Mouse (Mus musculus) MEL (cell line): Measurements from ENCODE around the gene Il31ra. TPM values are rescaled to one million over a fixed set of nuclear protein-coding genes. Genes with fewer than 3 reads are reported as not detected.

Source experiments
- DNase-seq: peaks from one replicate; pipeline ENCODE4 v3.0.0; 2011; ENCODE audit warnings: low read depth, low spot score
- H3K27ac ChIP-seq: 2 replicates; pipeline ENCODE4 v1.5.1; 2012; ENCODE audit warnings: low read depth, mild to moderate bottlenecking, control low read depth, low read length, moderate library complexity; ENCODE audit not compliant: control insufficient read depth
- H3K27me3 ChIP-seq, 2 experiments: fragments of 150-350 bp in 1 of 2; sonication (generic) in 1 of 2; 2 replicates each; pipeline ENCODE4 v1.6.1; 2012; ENCODE audit warnings: low read length in 2 of 2, mild to moderate bottlenecking in 2 of 2, improper control_type of control experiment in 1 of 2, moderate library complexity in 1 of 2; ENCODE audit not compliant: insufficient read depth in 2 of 2, control insufficient read depth in 1 of 2
- H3K36me3 ChIP-seq, 2 experiments: 2 replicates each; pipeline ENCODE4 v1.6.1; 2012 to 2014; ENCODE audit warnings: low read length in 2 of 2, improper control_type of control experiment in 1 of 2, inconsistent platforms in 1 of 2, mild to moderate bottlenecking in 1 of 2; ENCODE audit not compliant: insufficient read depth in 2 of 2, control insufficient read depth in 1 of 2
- H3K4me1 ChIP-seq, 2 experiments: fragments of 150-350 bp in 1 of 2; sonication (generic) in 1 of 2; 2 replicates each; pipeline ENCODE4 v1.6.1; 2012; ENCODE audit warnings: low read length in 2 of 2, improper control_type of control experiment in 1 of 2, mild to moderate bottlenecking in 1 of 2; ENCODE audit not compliant: insufficient read depth in 2 of 2, control insufficient read depth in 1 of 2
- H3K4me3 ChIP-seq, 2 experiments: fragments of 150-350 bp in 1 of 2; sonication (generic) in 1 of 2; 2 replicates each; pipeline ENCODE4 v1.5.1; 2012; ENCODE audit warnings: low read depth in 2 of 2, low read length in 2 of 2, mild to moderate bottlenecking in 2 of 2, moderate library complexity in 2 of 2, control low read depth in 1 of 2, improper control_type of control experiment in 1 of 2; ENCODE audit not compliant: control insufficient read depth in 1 of 2, insufficient read depth in 1 of 2
- H3K79me2 ChIP-seq: 2 replicates; pipeline ENCODE4 v1.6.1; 2012; ENCODE audit warnings: mild to moderate bottlenecking, low read length, moderate library complexity; ENCODE audit not compliant: control insufficient read depth, poor library complexity, insufficient read depth
- H3K9ac ChIP-seq: 2 replicates; pipeline ENCODE4 v1.6.1; 2012; ENCODE audit warnings: low read depth, mild to moderate bottlenecking, control low read depth, low read length, moderate library complexity; ENCODE audit not compliant: control insufficient read depth, poor library complexity, severe bottlenecking
- H3K9me3 ChIP-seq: fragments of 150-350 bp; sonication (generic); replicated peaks from 2 replicates; pipeline ENCODE4 v1.6.1; 2012; ENCODE audit warnings: mild to moderate bottlenecking, low read length, improper control_type of control experiment, moderate library complexity; ENCODE audit not compliant: insufficient read depth
- BHLHE40 ChIP-seq: IDR thresholded peaks from 2 replicates; pipeline ENCODE4 v1.6.1; 2012; ENCODE audit warnings: low read depth, mild to moderate bottlenecking, inconsistent platforms, low read length, improper control_type of control experiment, borderline replicate concordance
- CHD1 ChIP-seq: IDR thresholded peaks from 2 replicates; pipeline ENCODE4 v1.6.1; 2012; ENCODE audit warnings: low read depth, mild to moderate bottlenecking, inconsistent platforms, low read length, improper control_type of control experiment
- CHD2 ChIP-seq: IDR thresholded peaks from 2 replicates; pipeline ENCODE4 v1.6.1; 2011; ENCODE audit warnings: low read length, improper control_type of control experiment
- E2F4 ChIP-seq: IDR thresholded peaks from 2 replicates; pipeline ENCODE4 v1.6.1; 2011; ENCODE audit warnings: low read depth, low read length, improper control_type of control experiment, borderline replicate concordance
- ELF1 ChIP-seq: IDR thresholded peaks from 2 replicates; pipeline ENCODE4 v1.6.1; 2014; ENCODE audit warnings: low read depth, mild to moderate bottlenecking, inconsistent platforms, low read length, improper control_type of control experiment, moderate library complexity
- ETS1 ChIP-seq: IDR thresholded peaks from 2 replicates; pipeline ENCODE4 v1.6.1; 2012; ENCODE audit warnings: low read depth, mild to moderate bottlenecking, inconsistent platforms, low read length, improper control_type of control experiment, moderate library complexity
- GABPA ChIP-seq: IDR thresholded peaks from 2 replicates; pipeline ENCODE4 v1.6.1; 2012; ENCODE audit warnings: low read depth, mild to moderate bottlenecking, inconsistent platforms, low read length, improper control_type of control experiment, moderate library complexity
- HCFC1 ChIP-seq: IDR thresholded peaks from 2 replicates; pipeline ENCODE4 v1.6.1; 2012; ENCODE audit warnings: low read depth, mild to moderate bottlenecking, inconsistent platforms, low read length, improper control_type of control experiment, moderate library complexity
- MAFK ChIP-seq: IDR thresholded peaks from 2 replicates; pipeline ENCODE4 v1.6.1; 2011; ENCODE audit warnings: low read depth, mild to moderate bottlenecking, low read length, improper control_type of control experiment, borderline replicate concordance
- MAX ChIP-seq: IDR thresholded peaks from 2 replicates; pipeline ENCODE4 v1.6.1; 2011; ENCODE audit warnings: low read length, improper control_type of control experiment
- MAZ ChIP-seq: IDR thresholded peaks from 2 replicates; pipeline ENCODE4 v1.6.1; 2012; ENCODE audit warnings: low read depth, mild to moderate bottlenecking, inconsistent platforms, low read length, improper control_type of control experiment
- MEF2A ChIP-seq: IDR thresholded peaks from 2 replicates; pipeline ENCODE4 v1.6.1; 2014; ENCODE audit warnings: low read depth, mild to moderate bottlenecking, inconsistent platforms, low read length, improper control_type of control experiment; ENCODE audit not compliant: poor library complexity, insufficient replicate concordance, severe bottlenecking; ENCODE audit errors: extremely low read depth
- MXI1 ChIP-seq: IDR thresholded peaks from 2 replicates; pipeline ENCODE4 v1.6.1; 2011; ENCODE audit warnings: mild to moderate bottlenecking, low read depth, low read length, improper control_type of control experiment
- MYB ChIP-seq: IDR thresholded peaks from 2 replicates; pipeline ENCODE4 v1.6.1; 2011; ENCODE audit warnings: mild to moderate bottlenecking, low read depth, low read length, improper control_type of control experiment
- MYC ChIP-seq: IDR thresholded peaks from 2 replicates; pipeline ENCODE4 v1.6.1; 2011; ENCODE audit warnings: low read depth, mild to moderate bottlenecking, low read length, improper control_type of control experiment, moderate library complexity
- POLR2AphosphoS2 ChIP-seq: IDR thresholded peaks from 2 replicates; pipeline ENCODE4 v1.6.1; 2011; ENCODE audit warnings: low read length, improper control_type of control experiment
- RAD21 ChIP-seq: IDR thresholded peaks from 2 replicates; pipeline ENCODE4 v1.6.1; 2011; ENCODE audit warnings: mild to moderate bottlenecking, low read depth, low read length, improper control_type of control experiment
- RCOR1 ChIP-seq: IDR thresholded peaks from 2 replicates; pipeline ENCODE4 v1.6.1; 2012; ENCODE audit warnings: low read depth, mild to moderate bottlenecking, inconsistent platforms, low read length, improper control_type of control experiment
- SIN3A ChIP-seq: IDR thresholded peaks from 2 replicates; pipeline ENCODE4 v1.6.1; 2012; ENCODE audit warnings: low read length, improper control_type of control experiment, inconsistent platforms
- SMC3 ChIP-seq: IDR thresholded peaks from 2 replicates; pipeline ENCODE4 v1.6.1; 2011; ENCODE audit warnings: low read depth, low read length, improper control_type of control experiment
- TAL1 ChIP-seq: IDR thresholded peaks from 2 replicates; pipeline ENCODE4 v1.6.1; 2012; ENCODE audit warnings: mild to moderate bottlenecking, inconsistent platforms, low read length, moderate library complexity, mixed read lengths
- TBP ChIP-seq: IDR thresholded peaks from 2 replicates; pipeline ENCODE4 v1.8.0; 2011; ENCODE audit warnings: low read depth, low read length, improper control_type of control experiment
- TCF12 ChIP-seq: IDR thresholded peaks from 2 replicates; pipeline ENCODE4 v1.6.1; 2014; ENCODE audit warnings: low read depth, mild to moderate bottlenecking, inconsistent platforms, low read length, improper control_type of control experiment, moderate library complexity
- UBTF ChIP-seq: IDR thresholded peaks from 2 replicates; pipeline ENCODE4 v1.6.1; 2012; ENCODE audit warnings: low read depth, mild to moderate bottlenecking, inconsistent platforms, low read length, improper control_type of control experiment, moderate library complexity, borderline replicate concordance; ENCODE audit not compliant: insufficient read depth
- USF1 ChIP-seq: IDR thresholded peaks from 2 replicates; pipeline ENCODE4 v1.6.1; 2014; ENCODE audit warnings: low read depth, mild to moderate bottlenecking, inconsistent platforms, low read length, improper control_type of control experiment, moderate library complexity
- ZC3H11A ChIP-seq: IDR thresholded peaks from 2 replicates; pipeline ENCODE4 v1.6.1; 2012; ENCODE audit warnings: low read depth, mild to moderate bottlenecking, inconsistent platforms, low read length, improper control_type of control experiment
- ZKSCAN1 ChIP-seq: IDR thresholded peaks from 2 replicates; pipeline ENCODE4 v1.6.1; 2012; ENCODE audit warnings: low read depth, mild to moderate bottlenecking, inconsistent platforms, low read length, improper control_type of control experiment, moderate library complexity
- ZNF384 ChIP-seq: IDR thresholded peaks from 2 replicates; pipeline ENCODE4 v1.6.1; 2012; ENCODE audit warnings: low read depth, mild to moderate bottlenecking, inconsistent platforms, low read length, improper control_type of control experiment
- polyA plus RNA-seq, 2 experiments: library from polyadenylated mRNA; stranded (reverse) in 1 of 2; unstranded in 1 of 2; fragments of >175 nt in 1 of 2; fragments of >200 nt in 1 of 2; gene quantifications; 2 replicates each; pipeline versions ENCODE4 v1.2.1 to v1.2.4; 2012; ENCODE audit warnings: low replicate concordance in 2 of 2, low read depth in 1 of 2; ENCODE audit not compliant: insufficient read length in 2 of 2, insufficient read depth in 1 of 2, missing spikeins in 1 of 2
- total RNA-seq: library from RNA; depleted of rRNA; stranded (reverse); fragments of 300-350 nt; gene quantifications from 2 replicates; pipeline ENCODE4 v1.2.3, GENCODE M21; 2012

The Il31ra gene
- total and polyA plus RNA-seq, 3 experiments: 2.1 to 2.2 TPM; not detected in 1

DNA sequence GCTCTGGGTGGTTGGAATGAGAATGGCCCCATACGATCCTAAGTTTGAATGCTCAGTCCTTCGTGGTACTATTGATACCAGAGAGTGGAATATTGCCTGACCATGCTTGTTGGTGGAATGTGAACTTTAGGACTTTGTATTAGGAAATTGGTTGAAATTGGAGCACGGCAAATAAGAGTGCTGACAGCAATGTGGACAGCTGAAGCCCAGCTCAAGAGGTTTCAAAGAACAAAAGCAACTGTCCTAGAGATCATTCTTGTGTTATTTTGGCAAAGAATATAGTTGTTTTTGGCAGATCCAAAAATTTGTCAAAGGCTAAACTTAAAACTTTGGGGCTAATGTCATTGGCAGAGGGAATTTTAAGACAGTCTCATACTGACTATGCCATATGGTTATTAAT is 14.4 kb upstream of the Il31ra start:
- no peak overlapping the region for H3K27ac ChIP-seq
- H3K27me3 ChIP-seq: no peaks in the 10 kb centered on the region
- no peaks in the 10 kb centered on the region; a peak in 1 of 4 replicates for H3K36me3 ChIP-seq
- no peak overlapping the region for H3K9ac ChIP-seq
- no peak for TF ChIP-seq POLR2AphosphoS2
- no peak for TF ChIP-seq ZKSCAN1
- no peak for TF ChIP-seq TCF12
- TF ChIP-seq MYC: no peak
- no peak for TF ChIP-seq MAX
- no peak for TF ChIP-seq MYB
- TF ChIP-seq ELF1: no peak
- no peak for TF ChIP-seq TAL1
- TF ChIP-seq HCFC1: no peak
- no peak for TF ChIP-seq ZNF384
- TF ChIP-seq UBTF: no peak
- TF ChIP-seq MAFK: no peak
- TF ChIP-seq ZC3H11A: no peak
- H3K4me1 ChIP-seq: peaks cover 0 to 5% of the 10 kb centered on the region in 2 experiments; a peak in 3 of 4 replicates
- no peaks in the 10 kb centered on the region for H3K79me2 ChIP-seq
- DNase-seq: no peak
- no peak overlapping the region for H3K4me3 ChIP-seq
- no peaks in the 10 kb centered on the region for H3K9me3 ChIP-seq

- Histone ChIP-seq H3K27me3 (no peaks in the 10 kb centered on the region), H3K36me3 (peaks cover 0 to 4% of the 10 kb centered on the region in 2 experiments; a peak in 2 of 4 replicates), H3K9ac (no peak overlapping the region), H3K79me2 (no peaks in the 10 kb centered on the region), H3K9me3 (no peaks in the 10 kb centered on the region), H3K27ac (no peak overlapping the region), H3K4me3 (no peak overlapping the region), H3K4me1 (peaks cover 0 to 11% of the 10 kb centered on the region in 2 experiments; a peak in 3 of 4 replicates)
- no peak for TF ChIP-seq USF1
- no peak for TF ChIP-seq POLR2AphosphoS2
- no peak for TF ChIP-seq TCF12
- no peak for TF ChIP-seq TBP
- no peak for TF ChIP-seq MAFK
- TF ChIP-seq MEF2A: no peak
- TF ChIP-seq ETS1: no peak
- TF ChIP-seq RAD21: no peak
- TF ChIP-seq RCOR1: no peak
- no peak for TF ChIP-seq ZNF384
- no peak for TF ChIP-seq MXI1
- no peak for TF ChIP-seq MAX
- no peak for TF ChIP-seq CHD2
- no peak for TF ChIP-seq MAZ
- no peak for TF ChIP-seq BHLHE40
- TF ChIP-seq GABPA: no peak
- no peak for TF ChIP-seq SIN3A
- TF ChIP-seq CHD1: no peak
- TF ChIP-seq SMC3: no peak
- no peak for TF ChIP-seq E2F4
- DNase-seq: no peak
These were observed 10.3 kb upstream of the Il31ra start for GRCm38 (mm10) chr13:112604411-112604810.
